Mouse (Mus musculus): ENCODE measurements around the gene Cdc42ep5. TPM values are rescaled to one million over a fixed set of nuclear protein-coding genes. Genes with fewer than 3 reads are reported as not detected.

The Cdc42ep5 gene
- total and polyA plus RNA-seq, 3 experiments, result 0.33 to 0.62 TPM; not detected in 1

DNA sequence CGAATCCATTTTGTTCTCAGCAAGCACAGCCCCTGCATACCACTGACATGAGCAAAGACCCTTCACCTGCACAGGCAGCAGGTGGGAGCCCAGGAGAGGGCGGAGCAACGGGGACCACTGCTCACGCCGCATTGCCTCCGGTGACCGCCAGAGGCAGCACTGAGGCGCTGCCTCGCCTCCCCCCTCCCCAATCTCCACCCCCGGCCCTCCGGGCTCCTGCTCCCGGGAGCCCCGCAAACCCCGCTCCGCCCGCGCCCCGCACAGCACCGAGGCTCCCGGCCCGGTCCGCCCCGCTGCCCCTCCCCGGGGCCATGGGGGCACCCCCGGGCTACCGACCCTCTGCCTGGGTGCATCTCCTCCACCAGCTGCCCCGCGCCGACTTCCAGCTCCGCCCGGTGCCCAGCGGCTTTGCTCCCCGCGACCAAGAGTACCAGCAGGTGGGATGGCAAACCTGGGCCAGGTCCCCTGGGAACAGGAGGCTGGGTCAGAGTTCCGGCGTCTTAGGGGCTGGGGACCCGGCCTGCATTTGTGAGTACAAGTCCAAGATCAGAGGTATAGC lies 45.2 kb downstream of the Cdc42ep5 start, which contains the start of gene Ttyh1:
Gene Ttyh1, plus strand, starts transcription at position 65 of the 559 bp plus-strand sequence.
- no peak for ATAC-seq (ENCODE audit: extremely low read depth, insufficient number of reproducible peaks, low FRiP score, poor library complexity, severe bottlenecking)

GRCm38 (mm10) chr7:4117050-4117814 lies 47.4 kb downstream of the Cdc42ep5 start:
- 0 out of 2 replicates have a peak, but pooled peaks cover 2% of the 10 kb centered on the region for H3K4me1 ChIP-seq (ENCODE audit: insufficient read depth, low read depth, low read length)
- ATAC-seq (ENCODE audit: extremely low read depth, insufficient number of reproducible peaks, low FRiP score, poor library complexity, severe bottlenecking), result no peak
- peaks cover 26% of the 10 kb centered on the region for H3K27me3 ChIP-seq (ENCODE audit: insufficient read depth, low read length)
- DNase-seq (ENCODE audit: low spot score), result no peak
- no peak overlapping the region for H3K4me3 ChIP-seq (ENCODE audit: low read depth, low read length)
- H3K9me3 ChIP-seq (replicated peaks), result no peaks in the 10 kb centered on the region
- no peaks in the 10 kb centered on the region for H3K36me3 ChIP-seq (replicated peaks)
- TF ChIP-seq POLR2AphosphoS5 (IDR thresholded peaks at IDR 0.05; ENCODE audit: insufficient replicate concordance, low read depth, low read length), result no peak
- TF ChIP-seq TAL1 (conservative IDR thresholded peaks at IDR 0.05; ENCODE audit: low read depth, low read length), result no peak

More for the DNA sequence above, 45.2 kb downstream of the Cdc42ep5 start, which contains the start of gene Ttyh1:
- Histone ChIP-seq H3K36me3 (replicated peaks) (no peaks in the 10 kb centered on the region), H3K4me1 (ENCODE audit: insufficient read depth, low read depth, low read length) (peaks cover 4% of the 10 kb centered on the region; the same call in 1 of the 2 replicates), H3K27me3 (ENCODE audit: insufficient read depth, low read length) (peaks cover 29% of the 10 kb centered on the region), H3K9me3 (replicated peaks) (no peaks in the 10 kb centered on the region), H3K4me3 (ENCODE audit: low read depth, low read length) (no peak within 1 kb of the TSS)
- TF ChIP-seq CTCF (IDR thresholded peaks at IDR 0.05; ENCODE audit: low read depth, low read length), result peak; percentile 61
- no peak for TF ChIP-seq POLR2AphosphoS5 (IDR thresholded peaks at IDR 0.05; ENCODE audit: insufficient replicate concordance, low read depth, low read length)
- TF ChIP-seq TAL1 (conservative IDR thresholded peaks at IDR 0.05; ENCODE audit: low read depth, low read length), result no peak
- TF ChIP-seq GATA1 (IDR thresholded peaks at IDR 0.05; ENCODE audit: borderline replicate concordance, low read length), result no peak
- no peak for TF ChIP-seq GATA2 (IDR thresholded peaks at IDR 0.05; ENCODE audit: borderline replicate concordance, low read depth, low read length)
- no peak for DNase-seq (ENCODE audit: low spot score)

DNA sequence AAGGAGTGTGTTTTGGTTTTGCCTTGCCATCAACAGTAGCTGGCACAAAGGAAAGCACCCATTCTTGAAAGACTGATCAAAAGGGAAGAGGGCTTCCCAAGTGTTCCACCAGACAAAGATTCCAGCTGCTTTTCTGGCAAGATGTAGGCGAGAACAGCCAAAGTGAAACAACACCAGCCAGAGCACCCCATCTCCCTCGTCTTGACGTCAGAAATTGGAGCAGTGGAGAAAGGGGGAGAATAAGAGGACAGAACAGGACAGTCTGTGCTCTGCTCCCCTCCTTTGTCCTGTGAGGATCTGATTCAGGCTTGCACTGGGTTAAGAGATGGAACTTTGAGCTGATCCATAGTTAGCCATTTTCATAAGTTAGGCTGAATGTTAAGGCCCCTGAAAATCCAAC lies 52.9 kb downstream of the Cdc42ep5 start:
- TF ChIP-seq POLR2AphosphoS5 (IDR thresholded peaks at IDR 0.05; ENCODE audit: insufficient replicate concordance, low read depth, low read length) (no peak), GATA1 (IDR thresholded peaks at IDR 0.05; ENCODE audit: borderline replicate concordance, low read length) (no peak), CTCF (IDR thresholded peaks at IDR 0.05; ENCODE audit: low read depth, low read length) (no peak), TAL1 (conservative IDR thresholded peaks at IDR 0.05; ENCODE audit: low read depth, low read length) (no peak), GATA2 (IDR thresholded peaks at IDR 0.05; ENCODE audit: borderline replicate concordance, low read depth, low read length) (no peak)
- ATAC-seq (ENCODE audit: extremely low read depth, insufficient number of reproducible peaks, low FRiP score, poor library complexity, severe bottlenecking), result no peak
- DNase-seq (ENCODE audit: low spot score), result no peak
- Histone ChIP-seq H3K27me3 (ENCODE audit: insufficient read depth, low read length) (no peaks in the 10 kb centered on the region), H3K4me3 (ENCODE audit: low read depth, low read length) (no peak overlapping the region), H3K36me3 (replicated peaks) (no peaks in the 10 kb centered on the region), H3K9me3 (replicated peaks) (no peaks in the 10 kb centered on the region), H3K4me1 (ENCODE audit: insufficient read depth, low read depth, low read length) (no peaks in the 10 kb centered on the region)

GRCm38 (mm10) chr7:4103411-4103810 lies 61.2 kb downstream of the Cdc42ep5 start:
- DNase-seq (ENCODE audit: low spot score) (no peak), ATAC-seq (ENCODE audit: extremely low read depth, insufficient number of reproducible peaks, low FRiP score, poor library complexity, severe bottlenecking) (no peak)
- no peak overlapping the region for H3K4me3 ChIP-seq (ENCODE audit: low read depth, low read length)
- peaks cover 3% of the 10 kb centered on the region for H3K27me3 ChIP-seq (ENCODE audit: insufficient read depth, low read length)
- no peaks in the 10 kb centered on the region for H3K4me1 ChIP-seq (ENCODE audit: insufficient read depth, low read depth, low read length)
- TF ChIP-seq CTCF (IDR thresholded peaks at IDR 0.05; ENCODE audit: low read depth, low read length) (peak; percentile 59; the same call in 1 of the 2 replicates), POLR2AphosphoS5 (IDR thresholded peaks at IDR 0.05; ENCODE audit: insufficient replicate concordance, low read depth, low read length) (no peak)
- H3K36me3 ChIP-seq (replicated peaks), result no peaks in the 10 kb centered on the region
- no peaks in the 10 kb centered on the region for H3K9me3 ChIP-seq (replicated peaks)

Other genes starting within 250 kb of the Cdc42ep5 start
- gene Lilra6, start 249.4 kb downstream of the Cdc42ep5 start, total RNA-seq (2014; fragmentation: Nextera tagmentation), result not detected in 2 replicates
- 1.9 and 2.1 TPM in 2 replicates for gene Lilra6, start 249.4 kb downstream of the Cdc42ep5 start, total RNA-seq (2017)
- gene Lilra6, start 249.4 kb downstream of the Cdc42ep5 start, polyA plus RNA-seq (2012), result not detected in 2 replicates
- gene Lair1, start 101.7 kb downstream of the Cdc42ep5 start, total RNA-seq (2014; fragmentation: Nextera tagmentation), result 0.45 TPM in 1 of 2 replicates, not detected in the other
- 3.4 and 4.3 TPM in 2 replicates for gene Lair1, start 101.7 kb downstream of the Cdc42ep5 start, total RNA-seq (2017)
- gene Lair1, start 101.7 kb downstream of the Cdc42ep5 start, polyA plus RNA-seq (2012), result 0.02 and 0.03 TPM in 2 replicates
- gene Ttyh1, start 45.5 kb downstream of the Cdc42ep5 start, total RNA-seq (2014; fragmentation: Nextera tagmentation), result not detected in 2 replicates
- 0.06 and 0.11 TPM in 2 replicates for gene Ttyh1, start 45.5 kb downstream of the Cdc42ep5 start, total RNA-seq (2017)
- not detected in 2 replicates for gene Ttyh1, start 45.5 kb downstream of the Cdc42ep5 start, polyA plus RNA-seq (2012)
- 125 and 154 TPM in 2 replicates for gene Leng8, start 27.8 kb downstream of the Cdc42ep5 start, total RNA-seq (2014; fragmentation: Nextera tagmentation)
- 37.5 and 40.8 TPM in 2 replicates for gene Leng8, start 27.8 kb downstream of the Cdc42ep5 start, total RNA-seq (2017)
- gene Leng8, start 27.8 kb downstream of the Cdc42ep5 start, polyA plus RNA-seq (2012), result 132 and 135 TPM in 2 replicates
- gene Leng9, start 14.5 kb downstream of the Cdc42ep5 start, total RNA-seq (2014; fragmentation: Nextera tagmentation), result 4.6 and 5.4 TPM in 2 replicates
- gene Leng9, start 14.5 kb downstream of the Cdc42ep5 start, total RNA-seq (2017), result 3.7 TPM in 2 replicates
- 1.8 and 2.9 TPM in 2 replicates for gene Leng9, start 14.5 kb downstream of the Cdc42ep5 start, polyA plus RNA-seq (2012)
- not detected in 2 replicates for gene Lilra5, start 72.9 kb upstream of the Cdc42ep5 start, total RNA-seq (2014; fragmentation: Nextera tagmentation)
- gene Lilra5, start 72.9 kb upstream of the Cdc42ep5 start, total RNA-seq (2017), result not detected in 2 replicates
- not detected in 2 replicates for gene Lilra5, start 72.9 kb upstream of the Cdc42ep5 start, polyA plus RNA-seq (2012)
- gene Ncr1, start 172.9 kb upstream of the Cdc42ep5 start, total RNA-seq (2014; fragmentation: Nextera tagmentation), result not detected in 2 replicates
- gene Ncr1, start 172.9 kb upstream of the Cdc42ep5 start, total RNA-seq (2017), result 0.05 TPM in 1 of 2 replicates, not detected in the other
- not detected in 2 replicates for gene Ncr1, start 172.9 kb upstream of the Cdc42ep5 start, polyA plus RNA-seq (2012)
- 3.1 and 11.8 TPM in 2 replicates for gene Gp6, start 232.9 kb upstream of the Cdc42ep5 start, total RNA-seq (2014; fragmentation: Nextera tagmentation)
- 0.29 and 0.44 TPM in 2 replicates for gene Gp6, start 232.9 kb upstream of the Cdc42ep5 start, total RNA-seq (2017)
- 0.05 and 0.11 TPM in 2 replicates for gene Gp6, start 232.9 kb upstream of the Cdc42ep5 start, polyA plus RNA-seq (2012)

All from G1E (cell line).